Mouse (Mus musculus) thymus, adult 18-20 months (tissue): ENCODE measurements around the gene Bco2.

ENCODE experiments used
- DNase-seq, 2 experiments: peaks; one replicate each; pipeline ENCODE4 v3.0.0; 2022; ENCODE audit warnings: mixed read lengths in 2 of 2

Gene Bco2

GRCm38 (mm10) chr9:50502949-50503348 lies 52.0 kb downstream of the Bco2 start:
- no peak for DNase-seq

GRCm38 (mm10) chr9:50500974-50501501 lies 53.9 kb downstream of the Bco2 start:
- DNase-seq, result no peak

GRCm38 (mm10) chr9:50500467-50500973 lies 54.5 kb downstream of the Bco2 start:
- DNase-seq, result no peak

- DNase-seq, result no peak
These were observed 55.2 kb downstream of the Bco2 start for GRCm38 (mm10) chr9:50499781-50500180.

GRCm38 (mm10) chr9:50498815-50499214 lies 56.2 kb downstream of the Bco2 start:
- no peak for DNase-seq

GRCm38 (mm10) chr9:50497536-50497935 lies 57.4 kb downstream of the Bco2 start:
- DNase-seq, result no peak

- no peak for DNase-seq
These were observed 57.9 kb downstream of the Bco2 start for GRCm38 (mm10) chr9:50497076-50497475.

GRCm38 (mm10) chr9:50496546-50496945 lies 58.4 kb downstream of the Bco2 start:
- DNase-seq, result no peak

GRCm38 (mm10) chr9:50496151-50496505 lies 58.9 kb downstream of the Bco2 start:
- DNase-seq, result no peak

GRCm38 (mm10) chr9:50495405-50496150 lies 59.4 kb downstream of the Bco2 start:
- no peak for DNase-seq

GRCm38 (mm10) chr9:50494311-50494710 lies 60.7 kb downstream of the Bco2 start, which contains the start of gene Plet1:
Plet1 (plus strand) TSS chr9:50494525.
- DNase-seq, result no peak

- DNase-seq, result no peak
These were observed 61.2 kb downstream of the Bco2 start for GRCm38 (mm10) chr9:50493777-50494176.

GRCm38 (mm10) chr9:50491531-50492045 lies 63.4 kb downstream of the Bco2 start:
- DNase-seq, result no peak

- no peak for DNase-seq
These were observed 64.1 kb downstream of the Bco2 start for GRCm38 (mm10) chr9:50490836-50491235.

- no peak for DNase-seq
These were observed 69.5 kb downstream of the Bco2 start for GRCm38 (mm10) chr9:50485521-50485920.
